Mouse (Mus musculus): ENCODE data around the gene Nlgn3.
"Not testable (repeated sequence)": the region's sequence is repeated elsewhere in the genome, so short reads cannot be mapped to it uniquely, and the experiment has no call there.

The Nlgn3 gene

DNA sequence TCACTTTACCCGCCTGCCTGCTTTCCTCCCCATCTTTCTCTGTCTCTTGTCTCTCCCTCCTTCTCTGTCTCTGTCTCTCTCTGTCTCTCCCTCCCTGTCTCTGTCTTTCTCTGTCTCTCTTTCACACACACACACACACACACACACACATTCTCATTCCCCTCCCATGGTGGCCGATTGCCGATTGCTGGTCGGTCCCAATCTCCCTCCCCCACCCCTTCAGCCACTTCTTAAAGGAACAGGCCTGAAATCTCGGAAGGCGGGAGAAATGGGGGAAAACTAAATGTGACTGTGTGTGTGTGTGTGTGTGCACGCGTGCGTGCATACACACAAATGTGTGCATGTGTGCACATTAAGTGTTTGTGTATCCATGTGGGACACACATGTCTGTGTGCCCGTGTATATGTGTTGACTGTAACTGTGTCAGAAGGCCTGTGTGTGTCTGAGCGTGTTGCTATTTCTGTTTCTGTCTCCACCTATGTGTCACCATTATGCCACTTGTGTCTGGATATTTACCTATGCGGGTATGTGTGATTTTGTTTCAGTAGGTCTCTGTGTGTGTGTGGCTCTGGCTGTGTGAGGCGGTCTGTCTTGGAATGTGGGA lies 1.6 kb downstream of the Nlgn3 start:
- peak; percentile 65 for DNase-seq (ENCODE audit: low spot score)

DNA sequence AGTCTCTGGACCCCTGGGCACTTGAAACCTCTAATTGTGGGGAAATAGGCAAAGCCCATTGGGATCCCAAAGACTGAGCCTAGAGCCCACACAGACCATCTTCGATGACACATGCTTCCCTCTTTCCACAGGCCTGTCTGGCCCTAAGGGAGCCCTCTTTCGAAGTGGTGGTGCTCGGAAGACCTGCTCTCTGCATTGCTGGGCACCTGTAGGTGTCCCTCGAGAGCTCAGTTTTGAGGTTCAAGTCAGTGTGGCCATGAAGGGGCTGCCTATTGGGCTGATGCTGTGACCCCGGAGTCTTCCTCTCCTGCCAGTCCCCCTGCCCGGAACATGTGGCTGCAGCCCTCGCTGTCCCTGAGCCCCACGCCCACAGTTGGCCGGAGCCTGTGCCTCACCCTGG lies 2.7 kb downstream of the Nlgn3 start:
- DNase-seq (ENCODE audit: low spot score) = no peak

- no peak for DNase-seq (ENCODE audit: low spot score)
These were observed 5.7 kb downstream of the Nlgn3 start for GRCm38 (mm10) chrX:101304646-101305045.

- DNase-seq (ENCODE audit: low spot score) = no peak
These were observed 10.3 kb downstream of the Nlgn3 start for GRCm38 (mm10) chrX:101309299-101309698.

GRCm38 (mm10) chrX:101313625-101314359 lies 14.8 kb downstream of the Nlgn3 start:
- peak; percentile 23 for DNase-seq (ENCODE audit: low spot score)

DNA sequence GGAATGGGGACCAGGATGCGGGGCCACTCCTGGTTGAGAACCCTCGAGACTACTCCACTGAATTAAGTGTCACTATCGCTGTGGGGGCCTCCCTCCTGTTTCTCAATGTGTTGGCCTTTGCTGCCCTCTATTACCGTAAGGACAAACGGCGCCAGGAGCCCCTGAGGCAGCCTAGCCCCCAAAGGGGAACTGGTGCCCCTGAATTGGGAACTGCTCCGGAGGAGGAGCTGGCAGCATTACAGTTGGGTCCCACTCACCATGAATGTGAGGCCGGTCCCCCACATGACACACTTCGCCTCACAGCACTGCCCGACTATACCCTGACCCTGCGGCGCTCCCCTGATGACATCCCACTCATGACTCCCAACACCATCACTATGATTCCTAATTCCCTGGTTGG lies 20.8 kb downstream of the Nlgn3 start:
- DNase-seq (ENCODE audit: low spot score) = no peak

GRCm38 (mm10) chrX:101325989-101326899 lies 27.3 kb downstream of the Nlgn3 start:
- no peak for DNase-seq (ENCODE audit: low spot score)

DNA sequence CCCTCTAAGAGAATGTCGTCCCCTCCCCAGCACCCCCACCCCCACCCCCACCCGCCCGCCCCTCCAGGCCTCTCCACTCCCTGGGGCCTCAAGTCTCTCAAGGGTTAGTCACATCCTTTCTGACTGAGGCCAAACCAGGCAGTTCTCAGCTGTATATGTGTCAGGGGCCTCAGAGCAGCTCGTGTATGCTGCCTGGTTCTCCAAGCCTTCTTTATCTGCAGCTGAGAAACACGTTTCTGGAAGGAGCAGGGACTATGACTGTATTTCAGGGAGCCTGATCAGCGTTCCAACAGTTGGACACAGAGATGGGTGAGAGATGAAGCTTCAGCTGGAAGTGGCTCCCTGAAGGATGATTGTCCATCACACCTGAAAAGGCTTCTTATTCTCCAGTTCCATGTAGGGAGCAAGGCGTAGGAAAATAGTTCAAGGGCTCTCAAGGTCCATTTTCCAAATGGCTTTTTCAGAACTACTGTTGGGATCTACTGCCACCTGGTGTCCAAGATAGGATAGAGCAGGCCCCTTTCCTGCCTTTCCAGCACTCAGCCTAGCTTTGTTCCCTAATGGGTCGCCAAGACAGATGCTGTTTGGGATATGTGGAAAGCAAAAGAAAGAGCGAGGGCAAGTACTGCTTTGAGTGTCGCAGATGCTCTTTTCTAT lies 30.5 kb downstream of the Nlgn3 start:
- DNase-seq (ENCODE audit: low spot score) = peak; percentile 87

GRCm38 (mm10) chrX:101332031-101332374 lies 33.0 kb downstream of the Nlgn3 start:
- DNase-seq (ENCODE audit: low spot score) = no peak

GRCm38 (mm10) chrX:101332375-101333211 lies 33.6 kb downstream of the Nlgn3 start:
- DNase-seq (ENCODE audit: low spot score) = peak; percentile 92

- DNase-seq (ENCODE audit: low spot score) = peak; percentile 40
These were observed 35.6 kb downstream of the Nlgn3 start for GRCm38 (mm10) chrX:101334606-101335005.

- DNase-seq (ENCODE audit: low spot score) = no peak
These were observed 39.7 kb downstream of the Nlgn3 start for GRCm38 (mm10) chrX:101338666-101339065.

DNA sequence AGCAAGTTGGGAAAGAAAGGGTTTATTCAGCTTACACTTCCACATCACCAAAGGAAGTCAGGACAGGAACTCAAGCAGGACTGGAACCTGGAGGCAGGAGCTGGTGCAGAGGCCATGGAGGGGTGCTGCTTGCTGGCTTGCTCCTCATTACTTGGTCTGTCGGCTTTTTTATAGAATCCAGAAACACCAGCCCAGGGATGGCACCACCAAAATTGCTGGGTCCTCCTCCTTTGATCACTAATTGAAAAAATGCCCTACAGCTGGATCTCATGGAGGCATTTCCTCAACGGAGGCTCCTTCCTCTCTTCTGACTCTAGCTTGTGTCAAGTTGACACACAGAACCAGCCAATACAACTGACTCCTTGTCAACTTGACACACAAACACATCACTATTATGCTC lies 43.9 kb downstream of the Nlgn3 start:
- not testable (repeated sequence) for DNase-seq (ENCODE audit: low spot score)

- no peak for DNase-seq (ENCODE audit: low spot score)
These were observed 46.5 kb downstream of the Nlgn3 start for GRCm38 (mm10) chrX:101345456-101345855.

GRCm38 (mm10) chrX:101346475-101346874 lies 47.5 kb downstream of the Nlgn3 start:
- DNase-seq (ENCODE audit: low spot score) = no peak

DNA sequence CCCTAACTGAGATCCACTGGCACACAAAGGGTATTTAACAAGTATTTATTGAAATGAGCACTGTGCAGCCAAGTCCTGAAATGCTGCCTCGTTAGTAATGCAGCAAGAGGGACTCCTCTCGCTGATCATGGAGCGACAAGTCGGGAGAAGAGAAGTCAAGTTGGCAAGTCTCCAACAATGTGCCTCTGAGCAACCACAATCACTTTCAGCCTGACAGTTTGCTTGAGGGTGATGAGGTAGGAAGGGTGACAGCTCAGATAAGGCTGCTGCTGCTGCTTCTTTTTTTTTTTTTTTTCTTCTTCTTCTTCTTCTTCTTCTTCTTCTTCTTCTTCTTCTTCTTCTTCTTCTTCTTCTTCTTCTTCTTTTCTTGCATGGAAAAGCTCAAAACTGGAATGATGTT lies 52.2 kb downstream of the Nlgn3 start:
- DNase-seq (ENCODE audit: low spot score) = no peak

DNA sequence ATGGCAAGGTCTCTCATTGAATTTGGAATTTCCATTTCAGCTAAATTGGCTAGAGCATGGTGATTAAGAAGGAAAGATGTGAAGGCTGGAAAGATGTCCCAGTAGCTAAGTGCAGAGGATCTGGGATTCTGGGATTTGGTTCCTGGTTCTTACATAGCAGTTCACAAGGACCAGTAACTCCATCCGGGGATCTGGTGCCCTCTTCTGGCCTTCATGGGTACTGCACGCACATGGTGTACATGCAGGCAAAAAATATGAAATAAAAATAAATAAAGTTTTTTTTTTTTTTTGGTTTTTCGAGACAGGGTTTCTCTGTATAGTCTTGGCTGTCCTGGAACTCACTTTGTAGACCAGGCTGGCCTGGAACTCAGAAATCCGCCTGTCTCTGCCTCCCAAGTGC lies 59.9 kb downstream of the Nlgn3 start:
- DNase-seq (ENCODE audit: low spot score) = peak; percentile 21

DNA sequence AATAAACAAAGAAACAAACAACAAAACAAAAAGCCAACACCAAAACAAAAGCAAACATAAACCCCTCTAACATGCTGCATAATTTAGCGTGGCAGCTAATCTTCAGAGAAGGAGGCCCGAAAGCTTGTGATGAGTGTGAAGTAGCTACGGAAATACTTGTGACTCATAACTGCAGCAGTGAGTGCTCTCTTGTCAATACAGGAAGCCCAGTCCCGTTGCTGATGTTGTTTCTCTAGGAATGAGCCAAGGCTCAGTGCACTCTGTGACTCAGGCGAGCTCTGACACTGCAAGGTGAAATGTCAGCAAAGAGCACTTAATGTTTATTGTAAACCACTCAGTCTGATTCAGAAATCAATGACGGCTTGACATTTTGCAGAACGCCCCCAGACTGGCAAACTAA lies 70.0 kb downstream of the Nlgn3 start:
- no peak for DNase-seq (ENCODE audit: low spot score)

DNA sequence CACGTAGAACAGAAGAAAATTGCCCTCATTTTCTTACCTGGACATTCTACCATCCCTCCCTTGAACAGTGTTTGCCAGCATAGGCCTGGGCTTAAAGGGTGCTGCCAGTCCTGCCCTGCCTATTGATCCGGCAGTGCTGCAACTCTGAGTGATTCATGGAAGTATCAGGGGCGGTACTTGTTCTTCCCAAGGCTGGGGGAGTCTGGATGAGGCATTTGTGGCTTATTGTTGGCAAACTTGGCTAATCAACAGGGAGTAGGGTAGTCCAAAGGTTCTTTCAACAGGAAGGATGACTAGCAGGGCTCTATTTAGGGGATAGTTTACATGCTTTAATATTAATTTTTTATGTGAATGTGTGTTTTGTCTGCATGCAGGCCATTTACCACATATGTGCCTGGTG lies 71.6 kb downstream of the Nlgn3 start:
- DNase-seq (ENCODE audit: low spot score) = no peak

- DNase-seq (ENCODE audit: low spot score) = no peak
These were observed 74.0 kb downstream of the Nlgn3 start for GRCm38 (mm10) chrX:101372946-101373345.
